In the genomic region with DNA sequence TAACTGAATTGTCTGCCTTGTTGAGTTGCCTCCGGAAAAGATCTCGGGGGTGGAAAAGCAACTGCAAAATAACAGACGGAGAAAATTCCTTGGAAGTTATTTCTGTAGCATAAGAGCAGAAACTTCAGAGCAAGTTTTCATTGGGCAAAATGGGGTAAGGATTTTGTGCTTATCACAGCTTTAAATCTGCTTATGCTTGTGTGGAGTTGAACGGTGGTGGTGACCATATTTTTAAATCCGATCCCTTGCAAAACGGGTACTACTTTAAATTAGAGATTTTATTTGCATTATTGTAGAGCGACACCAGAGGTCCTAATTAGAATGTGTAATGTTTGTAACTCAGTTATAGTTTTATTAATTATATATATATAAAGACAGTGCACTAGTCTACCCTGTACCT, we compare ENCODE assay signal across 8 mouse cellular contexts. TPM values are rescaled to one million over a fixed set of nuclear protein-coding genes. Genes with fewer than 3 reads are reported as not detected.
DNase-seq lines count a peak whose midpoint lies in the region; ATAC-seq and TF ChIP-seq lines count a peak whose summit lies in the region.

No protein-coding gene starts in this region.

- H3K9me3 ChIP-seq in forebrain, embryonic 15.5 days: no peaks in the 10 kb centered on the region

- H3K9ac ChIP-seq in forebrain, embryonic 15.5 days (replicated peaks): peak overlapping the region; percentile 82

- ATAC-seq in forebrain, embryonic 15.5 days (replicated peaks): no peak

- H3K4me2 ChIP-seq in forebrain, embryonic 15.5 days (replicated peaks): peak overlapping the region; percentile 61

- H3K79me3 ChIP-seq in C2C12 (ENCODE audit: low read depth): peaks cover 5% of the 10 kb centered on the region

- no peaks in the 10 kb centered on the region for H3K27me3 ChIP-seq in C2C12 (ENCODE audit: control insufficient read depth, insufficient read depth, insufficient read length)
- no peaks in the 10 kb centered on the region for H3K27me3 ChIP-seq in forebrain, embryonic 15.5 days

- TF ChIP-seq CTCF in gastrocnemius, adult 2 months (IDR thresholded peaks at IDR 0.05): no peak
- no peak for TF ChIP-seq CTCF in C2C12 (IDR thresholded peaks at IDR 0.05; ENCODE audit: control insufficient read depth, insufficient read depth, insufficient read length)

- intact Hi-C loops in gastrocnemius, adult 2 months (cut with DNase I): loop anchor here (2.0 to 10.0 kb wide), 3 partner anchors 94 to 320 kb away; partner anchors contain the start of gene Cmya5
- intact Hi-C loops in left cerebral cortex, postnatal 10 days (cut with DNase I): loop anchor here (2.0 to 10.0 kb wide), 5 partner anchors 192 to 410 kb away; partner anchors contain the start of gene Jmy

- H3K27ac ChIP-seq in gastrocnemius, adult 2 months: peak overlapping the region; percentile 94
- H3K27ac ChIP-seq in forebrain, embryonic 15.5 days (replicated peaks): no peak overlapping the region
- no peak overlapping the region for H3K27ac ChIP-seq in macrophage

- peak overlapping the region; percentile 14 for H3ac ChIP-seq in C2C12 (ENCODE audit: control insufficient read depth, insufficient read length, low read depth)

- WGBS in forebrain, embryonic 15.5 days: 6% methylated on average over 7 of the region's 7 CpGs
- WGBS in macrophage (ENCODE audit: missing documents): 32% methylated on average over 7 of the region's 7 CpGs

- no peak for DNase-seq in gastrocnemius, adult 2 months
- no peak for DNase-seq in gastrocnemius, adult 8-10 months (ENCODE audit: low spot score in 2 of 2)
- no peak for DNase-seq in left cerebral cortex, postnatal 10 days (ENCODE audit: extremely low spot score in 1 of 2, low spot score in 2 of 2)
- DNase-seq in frontal cortex, postnatal 36 days (ENCODE audit: low spot score in 2 of 2): no peak
- DNase-seq in adrenal gland, postnatal 25 days: no peak

- H3K4me3 ChIP-seq in gastrocnemius, adult 2 months: peak overlapping the region; percentile 84
- H3K4me3 ChIP-seq in C2C12 (ENCODE audit: insufficient read depth, poor library complexity, severe bottlenecking) (peak overlapping the region; percentile 63), macrophage (ENCODE audit: inconsistent target) (peak overlapping the region; percentile 62)
- H3K4me3 ChIP-seq in forebrain, embryonic 15.5 days: peak overlapping the region; percentile 74

- H3K79me2 ChIP-seq in C2C12 (ENCODE audit: control insufficient read depth, insufficient read depth) (peaks cover 24% of the 10 kb centered on the region), macrophage (ENCODE audit: inconsistent target) (peaks cover 24% of the 10 kb centered on the region; the same call in 1 of the 2 replicates)

- H3K36me3 ChIP-seq in C2C12 (ENCODE audit: control insufficient read depth, insufficient read depth) (no peaks in the 10 kb centered on the region), macrophage (ENCODE audit: inconsistent target) (no peaks in the 10 kb centered on the region)
- H3K36me3 ChIP-seq in forebrain, embryonic 15.5 days: no peaks in the 10 kb centered on the region

- H3K4me1 ChIP-seq in forebrain, embryonic 15.5 days: peaks cover 42% of the 10 kb centered on the region

TF ChIP-seq in C2C12, 6 proteins besides CTCF, POLR2A, EP300 and RAD21:
- TF ChIP-seq MAX (IDR thresholded peaks at IDR 0.05): no peak
- no peak for TF ChIP-seq MYOG (IDR thresholded peaks at IDR 0.05; ENCODE audit: control insufficient read depth, extremely low read depth, insufficient read length)
- TF ChIP-seq MYOD1 (IDR thresholded peaks at IDR 0.05; ENCODE audit: control insufficient read depth, insufficient read length, low read depth): no peak
- no peak for TF ChIP-seq FOSL1 (IDR thresholded peaks at IDR 0.05; ENCODE audit: insufficient read depth, low read length, poor library complexity, severe bottlenecking)
- no peak for TF ChIP-seq USF1 (IDR thresholded peaks at IDR 0.05; ENCODE audit: low read depth)
- no peak for TF ChIP-seq CEBPB (IDR thresholded peaks at IDR 0.05; ENCODE audit: low read depth)

RNA-seq across cellular contexts. Expression of gene Homer1, which starts 5.7 kb away (rescaled TPM):
- total RNA-seq in gastrocnemius, adult 2 months (2021): 100 to 1,000 TPM in 1 of 2 experiments, 10 to 100 TPM in 1; 97.0 to 104 TPM
- total RNA-seq in gastrocnemius, adult 8-10 months (2022): 100 to 1,000 TPM in 3 of 4 experiments, 10 to 100 TPM in 1; 96.5 to 140 (median 113) TPM
- 4.8 TPM for polyA plus RNA-seq in C2C12 (2012; fragmentation: generic; extraction: Trizol)
- 15.6 and 17.4 TPM in 2 replicates for polyA plus RNA-seq in forebrain, embryonic 15.5 days (2015; fragmentation: Nextera tagmentation; extraction: Ambion mirVana)
- 100 to 1,000 TPM in 1 of 26 experiments, 10 to 100 TPM in 25; 25.0 to 131 (median 43.3) TPM for total RNA-seq in macrophage (2018; cell fraction: chromatin; rRNA removed)
- total RNA-seq in macrophage (2018; cell fraction: cytosol; rRNA removed): 10 to 100 TPM; 12.1 to 34.1 (median 18.3) TPM
- total RNA-seq in macrophage (2018; cell fraction: nucleus; rRNA removed): 100 to 1,000 TPM in 2 of 26 experiments, 10 to 100 TPM in 24; 28.3 to 136 (median 54.1) TPM
- 11.4 to 12.6 TPM (median 11.4 TPM) in 3 replicates for polyA plus RNA-seq in macrophage (2018)
- total RNA-seq in left cerebral cortex, postnatal 10 days (2021): 100 to 1,000 TPM; 145 to 149 TPM
- 27.1 and 30.4 TPM in 2 replicates for total RNA-seq in adrenal gland, postnatal 25 days (2021)
